Mouse (Mus musculus) heart, postnatal 14 days (tissue): ENCODE data around the gene Arxes1. TPM values are rescaled to one million over a fixed set of nuclear protein-coding genes. Genes with fewer than 3 reads are reported as not detected.
"Not testable (repeated sequence)": the region's sequence is repeated elsewhere in the genome, so short reads cannot be mapped to it uniquely, and the experiment has no call there.

Source experiments
- DNase-seq, 2 experiments: peaks; one replicate each; pipeline ENCODE4 v3.0.0; 2021 to 2022
- intact Hi-C: fragments of 180-260 bp; cut with DNase I; formaldehyde crosslinking; loops from one replicate; pipeline ENCODE4 v1.15.1; 2025
- long read RNA-seq, 2 experiments: library from polyadenylated mRNA; stranded (forward); transcript quantifications; one replicate each; pipeline ENCODE4 v2.0.0; 2021
- total RNA-seq, 2 experiments: library from RNA; stranded (reverse); gene quantifications; 2 replicates each; pipeline ENCODE4 v1.2.3; 2021

Gene Arxes1
- 1 to 10 TPM; 1.3 to 1.6 TPM for total RNA-seq
- long read RNA-seq, experiment 1, partial matches to known transcripts = 0 of 4 reads
- long read RNA-seq, experiment 1, other reads (novel, unspliced or antisense) = 0 of 4 reads
- long read RNA-seq, experiment 2, partial matches to known transcripts = 0 of 2 reads
- long read RNA-seq, experiment 2, other reads (novel, unspliced or antisense) = 0 of 2 reads

DNA sequence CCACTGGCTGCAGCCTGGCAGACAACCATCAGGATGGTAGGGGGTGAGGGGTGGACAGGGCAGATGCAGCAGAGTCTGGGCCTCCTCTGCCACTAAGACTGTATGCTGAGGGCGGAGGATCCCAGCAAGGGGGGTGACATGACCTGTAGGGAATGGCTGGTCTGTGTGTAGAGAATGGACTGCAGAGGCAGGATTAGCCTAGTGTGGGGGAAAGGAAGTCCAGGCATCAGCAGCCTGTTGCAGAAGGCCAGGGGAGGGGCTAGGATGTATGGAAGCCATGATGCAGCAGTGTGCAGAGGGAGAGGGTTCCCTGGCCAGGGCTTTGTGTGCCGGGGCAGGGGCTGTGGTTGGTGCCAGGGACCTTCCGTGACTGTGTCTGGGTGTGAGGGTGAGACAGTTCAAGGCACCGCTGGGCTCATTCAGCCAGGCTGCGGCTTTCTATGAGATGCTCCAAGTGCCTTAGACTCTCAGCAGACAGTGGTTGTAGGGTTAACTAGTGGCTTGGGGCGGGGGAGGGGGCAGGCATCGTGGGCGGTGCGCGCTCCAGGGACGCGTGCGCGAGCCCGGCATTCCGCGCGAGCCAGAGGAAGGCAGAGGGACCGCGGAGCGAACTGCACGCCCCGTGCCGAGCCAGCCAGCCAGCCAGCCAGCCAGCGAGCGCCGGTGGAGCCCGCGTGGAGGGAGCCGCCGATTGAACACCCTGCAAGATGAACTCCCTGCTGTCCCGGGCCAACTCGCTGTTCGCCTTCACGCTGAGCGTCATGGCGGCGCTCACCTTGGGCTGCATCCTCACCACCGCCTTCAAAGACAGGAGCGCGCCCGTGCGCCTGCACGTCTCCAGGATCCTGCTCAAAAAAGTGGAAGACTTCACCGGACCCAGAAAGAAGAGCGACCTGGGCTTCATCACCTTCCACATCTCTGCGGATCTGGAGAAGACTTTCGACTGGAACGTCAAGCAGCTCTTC, at the start of gene Arxes1:
Gene Arxes1 (plus strand): TSS at position 569 of the 965 bp plus-strand sequence.
- intact Hi-C loops = not testable (repeated sequence)
- peak; percentile 8 to 16 for DNase-seq

GRCm38 (mm10) chrX:135984539-135985260, 48.5 kb upstream of the Arxes1 start:
- intact Hi-C loops = no loop called here
- DNase-seq = no peak

GRCm38 (mm10) chrX:135986267-135986666, 46.9 kb upstream of the Arxes1 start:
- intact Hi-C loops = no loop called here
- DNase-seq = no peak

DNA sequence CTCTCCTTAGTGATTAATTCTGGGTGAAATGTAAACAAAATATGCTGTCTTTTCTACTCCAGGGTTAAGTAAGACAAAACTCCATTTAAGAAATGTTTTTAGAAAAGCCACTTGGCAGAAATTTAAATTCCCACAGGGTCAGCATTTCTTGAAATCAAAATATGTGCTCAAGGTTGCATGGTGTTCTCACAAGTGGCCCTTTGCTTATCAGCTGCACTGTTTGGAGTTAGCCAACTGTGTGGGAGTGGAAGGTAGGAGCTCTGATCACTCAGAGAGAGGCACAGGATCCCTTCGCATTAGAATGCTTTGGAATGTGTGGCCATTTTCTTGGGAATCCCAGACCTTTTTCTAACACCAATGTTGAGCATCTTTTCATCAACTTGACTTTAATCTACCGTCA, 42.5 kb upstream of the Arxes1 start:
- no peak for DNase-seq
- intact Hi-C loops = no loop called here

GRCm38 (mm10) chrX:135993192-135993594, 40.0 kb upstream of the Arxes1 start:
- intact Hi-C loops, DNase-seq: not testable (repeated sequence)

GRCm38 (mm10) chrX:135993664-135994119, 39.5 kb upstream of the Arxes1 start, which contains the start of gene Arxes2:
Gene Arxes2 (plus strand): TSS chrX:135993824.
- intact Hi-C loops = not testable (repeated sequence)
- peak in 1 of 2 experiments; percentile 2 for DNase-seq

GRCm38 (mm10) chrX:136007199-136007843, 25.8 kb upstream of the Arxes1 start:
- DNase-seq = no peak
- intact Hi-C loops = no loop called here

DNA sequence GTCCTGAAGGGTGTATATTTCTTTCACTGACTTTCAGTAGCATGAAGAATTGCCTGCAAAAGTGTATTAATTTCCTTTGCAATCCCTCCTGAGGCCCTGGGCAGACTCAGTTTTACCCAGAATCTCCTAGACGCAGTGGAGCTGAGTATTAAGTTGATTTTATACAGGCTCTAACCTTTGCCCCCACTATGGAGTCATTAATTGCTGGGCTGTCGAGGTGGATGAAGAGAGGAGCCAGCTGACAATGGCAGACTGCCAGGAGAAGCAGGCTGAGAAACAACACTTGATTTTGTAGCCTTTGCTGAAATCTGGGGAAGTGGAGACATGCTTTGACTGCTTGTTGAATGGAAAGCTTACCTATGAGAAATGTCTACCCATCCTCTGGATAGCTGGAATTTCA, 18.8 kb upstream of the Arxes1 start:
- DNase-seq = peak in 1 of 2 experiments; percentile 5
- intact Hi-C loops = no loop called here

DNA sequence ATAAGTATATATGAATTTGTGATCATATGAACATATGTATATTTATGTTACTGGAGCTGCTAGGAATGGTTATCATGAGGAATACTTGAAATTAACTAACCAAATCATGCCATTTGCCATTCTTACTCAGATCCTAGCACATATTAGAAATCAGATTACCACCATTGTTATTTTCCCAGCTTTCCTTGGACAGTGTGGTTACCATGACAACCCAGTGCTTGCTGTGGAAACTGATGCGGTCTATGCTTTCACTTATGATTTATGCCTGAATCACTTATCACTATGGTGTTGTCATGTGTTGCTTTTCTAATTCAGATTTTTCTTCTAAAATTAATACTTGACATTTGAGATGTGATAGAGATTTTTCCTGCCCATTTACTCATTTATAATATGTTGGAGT, 2.8 kb upstream of the Arxes1 start:
- intact Hi-C loops = no loop called here

GRCm38 (mm10) chrX:136043726-136044125, 10.6 kb downstream of the Arxes1 start:
- DNase-seq = no peak
- intact Hi-C loops = no loop called here

More for the DNA sequence above, 2.8 kb upstream of the Arxes1 start:
- no peak for DNase-seq

GRCm38 (mm10) chrX:136047528-136047927, 14.4 kb downstream of the Arxes1 start:
- intact Hi-C loops = loop anchor here (2.0 to 5.0 kb wide), 2 partner anchors 60 to 273 kb away; no protein-coding TSS in a partner anchor
- peak; percentile 35 to 60 for DNase-seq

GRCm38 (mm10) chrX:136051219-136051618, 18.1 kb downstream of the Arxes1 start:
- intact Hi-C loops = no loop called here
- DNase-seq = no peak

- intact Hi-C loops = no loop called here
Measured at GRCm38 (mm10) chrX:136060698-136061097, 27.5 kb downstream of the Arxes1 start.

DNA sequence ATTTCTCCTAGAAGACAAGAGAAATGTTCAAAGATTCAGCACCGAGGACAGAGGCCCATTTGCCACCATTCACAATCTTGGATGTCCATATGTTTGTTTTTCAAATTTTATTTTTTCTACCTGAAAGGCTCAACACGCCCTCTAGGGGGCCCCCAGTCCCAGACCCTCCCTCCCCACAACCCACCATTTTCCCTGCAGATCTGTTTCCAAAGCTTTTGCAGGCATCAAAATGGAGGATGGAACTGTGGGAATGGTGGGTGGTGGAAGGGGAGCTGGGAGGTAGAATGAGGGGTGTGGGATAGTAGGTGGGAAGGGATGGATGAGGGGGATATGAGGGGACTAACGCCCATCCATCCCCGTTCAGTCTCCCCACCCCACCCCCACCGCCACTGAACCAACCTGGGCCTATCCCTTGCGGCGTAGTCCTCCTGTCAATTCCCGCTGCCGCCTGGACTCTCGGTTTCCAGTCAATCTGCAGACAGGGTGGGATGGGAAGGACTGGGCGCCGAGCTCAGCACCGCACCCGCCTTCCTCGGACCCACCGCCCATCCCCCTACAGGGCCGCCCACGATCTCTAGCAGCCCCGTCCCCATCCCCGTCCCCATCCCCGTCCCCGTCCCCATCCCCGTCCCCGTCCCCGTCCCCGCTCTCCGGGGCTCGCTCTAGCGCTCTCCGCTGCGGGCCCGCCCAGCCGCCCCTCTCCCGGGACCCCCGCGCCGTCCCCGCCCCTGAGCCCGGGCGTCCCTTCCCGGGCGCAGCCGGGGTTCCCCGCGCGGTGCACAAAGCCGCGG, 34.2 kb downstream of the Arxes1 start:
- intact Hi-C loops = not testable (repeated sequence)

More at GRCm38 (mm10) chrX:136060698-136061097, 27.5 kb downstream of the Arxes1 start:
- DNase-seq = no peak

DNA sequence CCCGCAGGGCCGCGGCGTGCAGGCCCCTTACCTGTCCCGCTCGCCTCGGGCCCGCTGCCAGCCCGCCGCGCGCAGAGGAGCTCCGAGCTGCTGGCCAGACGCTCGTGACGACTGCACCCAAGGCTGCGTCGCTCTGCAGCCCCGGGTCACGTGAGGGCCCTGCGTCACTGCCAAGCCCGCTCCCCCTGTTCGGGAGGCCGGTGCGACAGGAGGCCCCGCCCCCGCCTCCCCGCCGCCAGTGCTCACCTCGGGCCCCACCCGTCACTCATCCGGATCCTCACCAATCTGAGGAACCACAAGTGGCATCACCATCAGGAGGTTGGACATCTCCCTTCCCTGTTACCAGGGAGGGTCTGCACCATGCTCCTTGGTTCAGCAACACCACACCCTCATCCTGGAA, 34.9 kb downstream of the Arxes1 start, which contains the start of gene Bex2:
Gene Bex2 (minus strand): TSS at position 217 of the 400 bp plus-strand sequence.
- intact Hi-C loops, DNase-seq: not testable (repeated sequence)

More for the DNA sequence above, 34.2 kb downstream of the Arxes1 start:
- DNase-seq = not testable (repeated sequence)
